Mouse (Mus musculus) heart, embryonic 16.5 days (tissue): ENCODE measurements around the gene Nlrp6. TPM values are rescaled to one million over a fixed set of nuclear protein-coding genes. Genes with fewer than 3 reads are reported as not detected.
A peak's percentile ranks its signal among the peaks of the same experiment; 100 is the strongest.

Experiments used
- ATAC-seq: fragments of 200-750 bp; cut with Nextera tagmentation; replicated peaks from 2 replicates; pipeline ENCODE4 v1.8.0; 2017; ENCODE audit warnings: moderate number of reproducible peaks; ENCODE audit not compliant: insufficient read depth, low FRiP score; ENCODE audit errors: extremely low read depth
- H3K27ac ChIP-seq: fragments of 300-500 bp; sonication (generic); 2 replicates; pipeline ENCODE4 v1.5.1; 2014; ENCODE audit warnings: mild to moderate bottlenecking, low read length, control low read depth, moderate library complexity
- H3K27me3 ChIP-seq: fragments of 300-500 bp; sonication (generic); 2 replicates; pipeline ENCODE4 v1.6.1; 2014; ENCODE audit warnings: low read length, mixed read lengths; ENCODE audit not compliant: control insufficient read depth, insufficient read depth
- H3K36me3 ChIP-seq: fragments of 300-500 bp; sonication (generic); 2 replicates; pipeline ENCODE4 v1.6.1; 2014; ENCODE audit not compliant: control insufficient read depth, insufficient read depth
- H3K4me1 ChIP-seq: fragments of 300-500 bp; sonication (generic); 2 replicates; pipeline ENCODE4 v1.6.1; 2014; ENCODE audit warnings: low read length, mixed read lengths; ENCODE audit not compliant: control insufficient read depth, insufficient read depth
- H3K4me2 ChIP-seq: fragments of 300-500 bp; sonication (generic); 2 replicates; pipeline ENCODE4 v1.6.1; 2014; ENCODE audit warnings: low read depth, mild to moderate bottlenecking, control low read depth, low read length
- H3K4me3 ChIP-seq: fragments of 300-500 bp; sonication (generic); 2 replicates; pipeline ENCODE4 v1.5.1; 2014; ENCODE audit warnings: mild to moderate bottlenecking, control low read depth, low read length
- H3K9ac ChIP-seq: fragments of 300-500 bp; sonication (generic); 2 replicates; pipeline ENCODE4 v1.6.1; 2014; ENCODE audit warnings: low read length, control low read depth
- H3K9me3 ChIP-seq: fragments of 300-500 bp; sonication (generic); replicated peaks from 2 replicates; pipeline ENCODE4 v1.6.1; 2016; ENCODE audit warnings: low read length; ENCODE audit not compliant: control insufficient read depth
- WGBS: fragments of 180-500 bp; shearing (Covaris S2); extraction: QIAGEN DNeasy Blood & Tissue Kit; methylation state at CpG from one replicate; pipeline ENCODE4 v1.1.7; 2014; 5-methylcytosine and 5-hydroxymethylcytosine counted together
- polyA plus RNA-seq: library from polyadenylated mRNA; unstranded; fragments of >200 nt; fragmentation: Nextera tagmentation; extraction: Ambion mirVana; gene quantifications from 2 replicates; pipeline ENCODE4 v1.2.1, GENCODE M21; 2015

The Nlrp6 gene
- polyA plus RNA-seq, 1 experiment from 2014 or later, result 1.6 TPM

DNA sequence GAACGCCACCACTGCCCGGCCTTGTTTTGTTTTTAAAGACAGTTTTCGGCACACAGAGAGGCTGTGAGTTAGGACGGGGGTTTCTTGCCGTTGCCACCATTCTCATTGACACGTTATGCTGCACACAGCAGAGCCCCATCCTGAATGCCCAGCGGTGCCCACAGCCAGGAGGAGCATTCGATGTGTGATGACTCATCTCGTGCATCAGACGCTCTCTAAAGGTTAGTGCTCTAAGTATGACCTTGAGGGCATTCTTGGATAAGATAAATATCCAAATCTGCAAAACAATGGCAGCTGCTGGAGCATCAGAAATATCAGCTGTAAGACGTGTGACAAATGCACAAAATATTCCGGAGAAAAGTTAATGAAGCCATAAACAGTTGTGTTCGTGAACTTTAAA lies 13.6 kb upstream of the Nlrp6 start:
- no peaks in the 10 kb centered on the region for H3K9me3 ChIP-seq
- WGBS, result 73% methylated on average over 13 of the region's 13 CpGs
- H3K36me3 ChIP-seq, result no peaks in the 10 kb centered on the region
- H3K4me2 ChIP-seq, result no peak overlapping the region
- no peaks in the 10 kb centered on the region for H3K27me3 ChIP-seq
- ATAC-seq, result no peak
- no peak overlapping the region for H3K9ac ChIP-seq
- H3K4me1 ChIP-seq, result no peaks in the 10 kb centered on the region
- H3K27ac ChIP-seq, result no peak overlapping the region
- no peak overlapping the region for H3K4me3 ChIP-seq

- Histone ChIP-seq H3K9ac (no peak overlapping the region), H3K36me3 (no peaks in the 10 kb centered on the region), H3K4me3 (no peak overlapping the region), H3K4me2 (no peak overlapping the region), H3K9me3 (no peaks in the 10 kb centered on the region), H3K27me3 (no peaks in the 10 kb centered on the region), H3K27ac (no peak overlapping the region), H3K4me1 (no peaks in the 10 kb centered on the region)
- ATAC-seq, result no peak
- WGBS, result 79% methylated on average over 7 of the region's 7 CpGs
These were observed 13.0 kb upstream of the Nlrp6 start for GRCm38 (mm10) chr7:140907697-140908096.

DNA sequence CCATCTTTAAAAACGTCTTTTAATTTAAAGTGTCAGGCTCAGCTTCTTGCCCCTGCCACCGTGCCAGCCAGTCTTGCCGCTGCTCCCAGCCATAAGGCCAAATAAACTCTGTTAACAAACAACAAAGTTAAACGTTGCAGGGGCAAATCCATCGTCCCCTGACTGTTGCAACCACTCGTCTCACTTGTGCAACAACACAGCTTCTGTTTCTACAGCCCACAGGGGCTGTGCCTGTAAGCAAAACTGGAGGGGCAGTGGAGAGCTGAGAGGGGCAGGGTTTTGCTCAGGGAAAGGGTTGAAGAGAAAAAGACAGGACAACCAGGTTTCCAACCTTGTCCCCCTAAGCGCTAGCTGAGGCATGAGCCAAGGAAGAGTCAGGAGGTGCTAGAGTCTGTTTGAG lies 12.5 kb upstream of the Nlrp6 start:
- Histone ChIP-seq H3K27me3 (no peaks in the 10 kb centered on the region), H3K9ac (no peak overlapping the region), H3K4me2 (no peak overlapping the region), H3K36me3 (no peaks in the 10 kb centered on the region), H3K9me3 (no peaks in the 10 kb centered on the region), H3K4me3 (no peak overlapping the region), H3K4me1 (no peaks in the 10 kb centered on the region), H3K27ac (no peak overlapping the region)
- WGBS, result 45% methylated on average over 7 of the region's 7 CpGs
- ATAC-seq, result no peak

DNA sequence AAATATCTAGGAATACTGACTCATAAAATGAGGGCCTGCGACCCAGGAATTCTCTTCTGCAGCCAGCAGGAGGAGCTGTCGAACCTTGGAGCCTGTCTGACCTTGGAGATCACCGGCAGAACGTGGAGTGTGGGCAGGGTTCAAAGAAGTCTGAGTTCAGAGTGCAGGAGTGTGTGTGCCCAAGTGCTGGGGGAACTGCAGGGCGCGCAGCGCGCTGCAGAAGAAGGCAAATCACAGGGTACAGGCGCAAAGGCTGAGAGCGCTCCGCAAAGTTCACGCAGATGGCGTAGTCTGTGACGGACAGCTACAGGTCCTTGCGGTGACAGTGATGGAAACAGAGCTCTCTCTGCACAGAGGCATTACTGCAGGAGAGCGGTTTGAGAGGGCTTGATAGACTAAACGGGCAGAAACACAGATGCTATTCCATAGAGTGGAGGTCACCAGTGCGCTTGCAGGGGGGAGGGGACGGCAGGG lies 12.0 kb upstream of the Nlrp6 start:
- Histone ChIP-seq H3K4me3 (peak overlapping the region; percentile 54), H3K4me2 (peak overlapping the region; percentile 83), H3K27me3 (no peaks in the 10 kb centered on the region), H3K36me3 (no peaks in the 10 kb centered on the region), H3K9me3 (no peaks in the 10 kb centered on the region), H3K4me1 (no peaks in the 10 kb centered on the region), H3K9ac (peak overlapping the region; percentile 68), H3K27ac (no peak overlapping the region)
- 2% methylated on average over 19 of the region's 19 CpGs for WGBS
- ATAC-seq, result peak; percentile 87

GRCm38 (mm10) chr7:140912293-140912692 lies 8.4 kb upstream of the Nlrp6 start:
- 47% methylated on average over 3 of the region's 3 CpGs for WGBS
- no peaks in the 10 kb centered on the region for H3K4me1 ChIP-seq
- no peaks in the 10 kb centered on the region for H3K27me3 ChIP-seq
- no peak overlapping the region for H3K9ac ChIP-seq
- no peak overlapping the region for H3K4me2 ChIP-seq
- H3K9me3 ChIP-seq, result no peaks in the 10 kb centered on the region
- ATAC-seq, result no peak
- H3K4me3 ChIP-seq, result no peak overlapping the region
- H3K36me3 ChIP-seq, result no peaks in the 10 kb centered on the region
- H3K27ac ChIP-seq, result no peak overlapping the region

- Histone ChIP-seq H3K9ac (no peak overlapping the region), H3K9me3 (no peaks in the 10 kb centered on the region), H3K27me3 (no peaks in the 10 kb centered on the region), H3K4me3 (no peak overlapping the region), H3K4me2 (no peak overlapping the region), H3K27ac (no peak overlapping the region), H3K36me3 (no peaks in the 10 kb centered on the region), H3K4me1 (no peaks in the 10 kb centered on the region)
- ATAC-seq, result no peak
- 64% methylated on average over 5 of the region's 5 CpGs for WGBS
These were observed 7.7 kb upstream of the Nlrp6 start for GRCm38 (mm10) chr7:140912846-140913482.

- H3K27me3 ChIP-seq, result 0 out of 2 replicates have a peak, but pooled peaks cover 4% of the 10 kb centered on the region
- WGBS, result 79% methylated on average over 8 of the region's 8 CpGs
- no peaks in the 10 kb centered on the region for H3K4me1 ChIP-seq
- H3K9ac ChIP-seq, result no peak overlapping the region
- H3K4me3 ChIP-seq, result no peak overlapping the region
- H3K27ac ChIP-seq, result no peak overlapping the region
- H3K4me2 ChIP-seq, result no peak overlapping the region
- no peaks in the 10 kb centered on the region for H3K36me3 ChIP-seq
- no peak for ATAC-seq
- H3K9me3 ChIP-seq, result no peaks in the 10 kb centered on the region
These were observed 6.5 kb upstream of the Nlrp6 start for GRCm38 (mm10) chr7:140914031-140914690.

DNA sequence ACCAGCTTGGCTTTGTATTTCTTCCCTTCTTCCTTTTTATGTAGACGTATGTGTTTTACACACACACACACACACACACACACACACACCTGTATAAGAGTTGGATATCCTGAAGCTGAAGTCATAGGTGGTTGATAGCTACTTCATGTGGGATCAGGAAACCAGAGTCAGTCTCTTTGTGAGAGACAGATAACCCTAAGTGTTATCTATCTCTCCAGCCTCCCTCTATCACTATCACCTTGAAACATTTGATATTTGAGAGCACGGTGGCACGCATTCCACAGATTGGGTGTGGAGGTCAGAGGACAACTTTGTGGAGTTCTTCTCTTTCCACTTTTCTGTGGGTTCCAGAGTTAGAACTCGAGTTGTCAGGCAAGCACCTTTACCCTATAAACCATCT lies 791 bp upstream of the Nlrp6 start:
- Histone ChIP-seq H3K27ac (no peak overlapping the region), H3K9me3 (no peaks in the 10 kb centered on the region), H3K27me3 (peaks cover 59% of the 10 kb centered on the region), H3K9ac (no peak overlapping the region), H3K36me3 (no peaks in the 10 kb centered on the region), H3K4me1 (peaks cover 9% of the 10 kb centered on the region), H3K4me2 (no peak overlapping the region), H3K4me3 (no peak overlapping the region)
- 35% methylated on average over 4 of the region's 4 CpGs for WGBS
- no peak for ATAC-seq

DNA sequence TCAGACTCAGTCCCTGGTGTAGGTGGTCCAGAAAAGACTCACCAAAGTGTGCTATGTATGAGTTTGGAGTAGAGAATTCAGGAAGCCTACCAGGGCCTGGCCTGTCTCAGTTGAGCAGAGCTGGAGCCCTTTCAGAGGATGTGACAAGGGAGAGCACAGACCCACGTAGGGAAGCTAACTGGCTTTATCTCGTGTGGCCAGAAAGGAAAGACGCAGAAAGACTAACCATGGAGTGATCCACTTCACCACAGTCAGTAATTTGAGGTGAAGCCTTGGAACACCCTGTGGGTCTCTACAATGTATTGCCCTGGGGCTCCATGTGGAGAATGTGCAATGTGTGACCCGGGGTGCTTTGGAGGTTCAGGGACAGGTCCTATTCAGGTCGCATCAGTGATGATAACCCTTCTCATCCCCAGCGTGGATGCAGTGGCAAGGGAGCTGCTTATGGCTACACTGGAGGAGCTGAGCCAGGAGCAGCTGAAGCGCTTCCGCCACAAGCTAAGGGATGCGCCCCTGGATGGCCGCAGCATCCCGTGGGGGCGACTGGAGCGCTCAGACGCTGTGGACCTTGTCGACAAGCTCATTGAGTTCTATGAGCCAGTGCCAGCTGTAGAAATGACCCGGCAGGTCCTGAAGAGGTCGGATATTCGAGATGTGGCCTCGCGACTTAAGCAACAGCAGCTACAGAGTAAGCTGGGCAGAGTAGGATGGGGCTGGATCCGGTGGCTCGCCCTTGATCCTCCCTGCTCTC lies 698 bp downstream of the Nlrp6 start:
- Histone ChIP-seq H3K36me3 (no peaks in the 10 kb centered on the region), H3K4me1 (peaks cover 9% of the 10 kb centered on the region), H3K9ac (no peak overlapping the region), H3K27ac (no peak overlapping the region), H3K4me3 (no peak overlapping the region), H3K27me3 (peaks cover 63% of the 10 kb centered on the region), H3K4me2 (peak overlapping the region; percentile 67; the same call in 1 of the 2 replicates), H3K9me3 (no peaks in the 10 kb centered on the region)
- ATAC-seq, result no peak
- WGBS, result 23% methylated on average over 22 of the region's 22 CpGs
